Mouse (Mus musculus): Measurements from ENCODE around the gene Stxbp1. TPM values are rescaled to one million over a fixed set of nuclear protein-coding genes. Genes with fewer than 3 reads are reported as not detected.
A peak's percentile ranks its signal among the peaks of the same experiment; 100 is the strongest.
"Not testable (repeated sequence)": the region's sequence is repeated elsewhere in the genome, so short reads cannot be mapped to it uniquely, and the experiment has no call there.

Stxbp1 gene
- polyA plus RNA-seq, 1 experiment from 2014 or later: 165 TPM

DNA sequence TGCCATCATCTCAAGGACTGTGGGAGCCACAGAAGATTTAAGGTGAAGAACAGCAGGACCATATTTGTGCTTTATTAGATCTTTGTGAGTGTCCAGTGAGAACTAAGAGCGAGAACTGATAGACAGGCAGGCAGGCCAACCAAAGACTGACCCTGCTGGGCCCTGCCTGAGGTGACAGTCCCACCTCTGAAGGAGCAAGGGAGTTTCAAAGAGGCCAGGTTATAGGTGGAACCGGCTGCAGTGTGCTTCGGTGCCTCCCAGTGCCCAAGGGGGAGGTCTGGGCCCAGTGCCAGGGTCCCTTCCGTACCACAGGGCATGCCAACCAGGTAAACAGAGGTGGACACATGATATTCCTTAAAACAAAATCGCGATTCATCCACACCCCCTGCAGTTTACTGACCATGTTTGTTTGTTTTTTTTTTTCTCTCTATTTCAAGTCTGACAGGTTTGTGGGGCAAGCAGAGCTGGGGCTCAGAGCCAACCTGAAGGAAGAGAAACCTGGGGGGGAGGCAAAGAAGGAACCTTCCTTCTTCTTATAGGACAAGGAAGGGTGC lies 22.8 kb upstream of the Stxbp1 start:
- peaks cover 12% of the 10 kb centered on the region for H3K4me1 ChIP-seq (replicated peaks)
- no peak for ATAC-seq
- no peak overlapping the region for H3K4me3 ChIP-seq (replicated peaks)
- H3K9ac ChIP-seq (replicated peaks): no peak overlapping the region
- H3K9me3 ChIP-seq: no peaks in the 10 kb centered on the region
- H3K36me3 ChIP-seq: no peaks in the 10 kb centered on the region
- no peak overlapping the region for H3K27ac ChIP-seq
- H3K27me3 ChIP-seq: no peaks in the 10 kb centered on the region
- no peak overlapping the region for H3K4me2 ChIP-seq (replicated peaks)
- 85% methylated on average over 6 of the region's 6 CpGs for WGBS

GRCm38 (mm10) chr2:32867354-32867753 lies 20.3 kb upstream of the Stxbp1 start:
- Histone ChIP-seq H3K4me1 (replicated peaks) (no peaks in the 10 kb centered on the region), H3K4me2 (replicated peaks) (no peak overlapping the region), H3K4me3 (replicated peaks) (no peak overlapping the region), H3K27ac (no peak overlapping the region), H3K36me3 (no peaks in the 10 kb centered on the region), H3K9ac (replicated peaks) (no peak overlapping the region), H3K9me3 (no peaks in the 10 kb centered on the region), H3K27me3 (no peaks in the 10 kb centered on the region)
- ATAC-seq: no peak
- WGBS: 82% methylated on average over 4 of the region's 4 CpGs

DNA sequence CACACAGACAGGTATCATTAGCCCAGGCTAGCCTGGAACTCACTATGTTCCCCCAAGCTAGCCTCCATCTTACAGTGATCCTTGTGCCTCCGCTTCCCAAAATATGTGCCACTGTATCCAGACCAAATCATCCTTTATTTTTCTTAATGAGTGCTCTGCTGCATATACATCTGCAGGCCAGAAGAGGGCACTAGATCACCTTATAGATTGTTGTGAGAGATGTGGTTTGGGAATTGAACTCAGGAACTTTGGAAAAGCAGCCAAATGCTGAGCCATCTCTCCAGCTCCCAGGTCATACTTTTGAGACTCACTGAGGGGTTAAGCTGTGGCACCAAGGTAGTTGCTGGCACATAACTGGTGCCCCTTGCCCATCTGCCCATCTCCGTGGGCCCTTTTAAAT lies 17.7 kb upstream of the Stxbp1 start:
- H3K36me3 ChIP-seq: no peaks in the 10 kb centered on the region
- no peak overlapping the region for H3K27ac ChIP-seq
- H3K9ac ChIP-seq (replicated peaks): no peak overlapping the region
- WGBS: 66% methylated on average over 2 of the region's 2 CpGs
- H3K4me1 ChIP-seq (replicated peaks): no peaks in the 10 kb centered on the region
- ATAC-seq: no peak
- H3K27me3 ChIP-seq: no peaks in the 10 kb centered on the region
- H3K4me2 ChIP-seq (replicated peaks): no peak overlapping the region
- H3K9me3 ChIP-seq: no peaks in the 10 kb centered on the region
- H3K4me3 ChIP-seq (replicated peaks): no peak overlapping the region

- Histone ChIP-seq H3K4me2 (replicated peaks) (no peak overlapping the region), H3K4me1 (replicated peaks) (no peaks in the 10 kb centered on the region), H3K9ac (replicated peaks) (no peak overlapping the region), H3K27ac (no peak overlapping the region), H3K9me3 (no peaks in the 10 kb centered on the region), H3K27me3 (no peaks in the 10 kb centered on the region), H3K4me3 (replicated peaks) (no peak overlapping the region), H3K36me3 (no peaks in the 10 kb centered on the region)
- no peak for ATAC-seq
- WGBS: 95% methylated on average over 3 of the region's 3 CpGs
These were observed 16.3 kb upstream of the Stxbp1 start for GRCm38 (mm10) chr2:32863317-32863716.

DNA sequence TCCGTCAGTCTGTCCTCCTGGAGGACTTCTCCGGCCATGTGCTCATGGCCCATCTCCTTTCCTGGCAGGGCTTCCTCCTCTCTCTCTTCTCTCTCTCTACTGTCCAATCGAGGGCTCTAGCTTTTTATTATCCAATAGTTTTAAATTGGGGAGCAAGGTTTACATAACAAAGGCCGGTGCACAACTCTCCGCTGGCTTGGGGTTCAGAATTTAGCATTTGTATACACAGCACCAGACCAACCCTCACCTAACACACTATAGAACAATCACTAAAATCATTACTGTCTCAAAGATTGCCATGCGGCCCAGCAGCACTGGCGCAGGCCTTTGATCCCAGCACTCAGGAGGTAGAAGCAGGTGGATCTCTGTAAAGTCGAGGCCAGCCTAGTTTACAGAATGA lies 13.8 kb upstream of the Stxbp1 start:
- 80% methylated on average over 8 of the region's 8 CpGs for WGBS
- no peaks in the 10 kb centered on the region for H3K9me3 ChIP-seq
- H3K27me3 ChIP-seq: no peaks in the 10 kb centered on the region

GRCm38 (mm10) chr2:32859622-32860012 lies 12.6 kb upstream of the Stxbp1 start:
- Histone ChIP-seq H3K27ac (no peak overlapping the region), H3K4me2 (replicated peaks) (no peak overlapping the region), H3K4me3 (replicated peaks) (no peak overlapping the region), H3K36me3 (no peaks in the 10 kb centered on the region), H3K27me3 (no peaks in the 10 kb centered on the region), H3K9ac (replicated peaks) (no peak overlapping the region), H3K4me1 (replicated peaks) (no peaks in the 10 kb centered on the region), H3K9me3 (no peaks in the 10 kb centered on the region)
- WGBS: 83% methylated on average over 5 of the region's 5 CpGs
- ATAC-seq: no peak

More for the DNA sequence above, 13.8 kb upstream of the Stxbp1 start:
- H3K36me3 ChIP-seq: no peaks in the 10 kb centered on the region
- H3K27ac ChIP-seq: no peak overlapping the region
- no peak overlapping the region for H3K4me3 ChIP-seq (replicated peaks)
- no peaks in the 10 kb centered on the region for H3K4me1 ChIP-seq (replicated peaks)
- ATAC-seq: no peak
- H3K9ac ChIP-seq (replicated peaks): no peak overlapping the region
- H3K4me2 ChIP-seq (replicated peaks): no peak overlapping the region

DNA sequence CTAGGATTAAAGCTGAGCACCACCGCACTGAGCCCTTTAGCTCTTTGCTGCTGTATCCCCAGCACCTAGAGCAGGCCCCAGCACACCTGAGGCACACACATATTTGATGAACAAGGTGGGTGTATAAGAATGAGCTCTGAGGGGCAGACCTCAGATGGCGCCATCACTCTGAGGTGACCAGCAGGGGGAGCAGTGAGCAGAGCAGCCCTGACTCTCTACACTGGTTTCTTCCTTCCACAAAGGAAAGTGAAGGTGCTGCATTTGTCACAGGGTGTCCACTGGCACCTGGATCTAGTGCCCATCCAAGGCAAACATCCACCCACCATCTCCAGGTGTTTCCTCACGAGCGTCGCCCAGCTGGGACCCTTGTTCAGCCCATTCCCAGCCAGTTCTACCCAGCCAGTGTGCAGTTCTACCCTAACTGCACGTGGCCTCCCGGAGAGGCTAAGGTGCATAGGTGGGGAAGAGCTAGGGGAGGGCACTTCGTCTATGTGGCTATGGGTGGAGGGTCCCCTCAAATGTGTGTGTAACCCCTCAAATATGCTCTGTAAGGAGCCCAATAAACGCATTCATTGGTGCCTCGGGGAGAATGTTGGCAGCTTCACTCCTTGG lies 12.1 kb upstream of the Stxbp1 start:
- peak; percentile 68 for ATAC-seq
- H3K9me3 ChIP-seq: no peaks in the 10 kb centered on the region
- H3K27me3 ChIP-seq: no peaks in the 10 kb centered on the region
- no peaks in the 10 kb centered on the region for H3K4me1 ChIP-seq (replicated peaks)
- no peak overlapping the region for H3K9ac ChIP-seq (replicated peaks)
- no peak overlapping the region for H3K4me2 ChIP-seq (replicated peaks)
- H3K4me3 ChIP-seq (replicated peaks): no peak overlapping the region
- H3K27ac ChIP-seq: no peak overlapping the region
- 44% methylated on average over 10 of the region's 10 CpGs for WGBS
- H3K36me3 ChIP-seq: no peaks in the 10 kb centered on the region

GRCm38 (mm10) chr2:32857584-32857983 lies 10.5 kb upstream of the Stxbp1 start:
- no peaks in the 10 kb centered on the region for H3K9me3 ChIP-seq
- H3K27me3 ChIP-seq: peaks cover 7% of the 10 kb centered on the region; the same call in 1 of the 2 replicates
- 2% methylated on average over 7 of the region's 7 CpGs for WGBS
- ATAC-seq: peak; percentile 51
- no peaks in the 10 kb centered on the region for H3K4me1 ChIP-seq (replicated peaks)
- no peak overlapping the region for H3K27ac ChIP-seq
- H3K9ac ChIP-seq (replicated peaks): no peak overlapping the region
- no peak overlapping the region for H3K4me2 ChIP-seq (replicated peaks)
- H3K4me3 ChIP-seq (replicated peaks): no peak overlapping the region
- H3K36me3 ChIP-seq: no peaks in the 10 kb centered on the region

- no peak overlapping the region for H3K4me3 ChIP-seq (replicated peaks)
- no peaks in the 10 kb centered on the region for H3K9me3 ChIP-seq
- H3K4me2 ChIP-seq (replicated peaks): no peak overlapping the region
- no peak overlapping the region for H3K27ac ChIP-seq
- no peak overlapping the region; the same call in 1 of the 2 replicates for H3K9ac ChIP-seq (replicated peaks)
- 43% methylated on average over 5 of the region's 5 CpGs for WGBS
- peaks cover 24% of the 10 kb centered on the region; the same call in 1 of the 2 replicates for H3K27me3 ChIP-seq
- peaks cover 7% of the 10 kb centered on the region for H3K4me1 ChIP-seq (replicated peaks)
- H3K36me3 ChIP-seq: no peaks in the 10 kb centered on the region
- no peak for ATAC-seq
These were observed 8.9 kb upstream of the Stxbp1 start for GRCm38 (mm10) chr2:32855790-32856465.

GRCm38 (mm10) chr2:32855046-32855785 lies 8.2 kb upstream of the Stxbp1 start:
- no peaks in the 10 kb centered on the region for H3K9me3 ChIP-seq
- H3K4me1 ChIP-seq (replicated peaks): peaks cover 7% of the 10 kb centered on the region
- H3K27me3 ChIP-seq: peaks cover 25% of the 10 kb centered on the region; the same call in 1 of the 2 replicates
- no peaks in the 10 kb centered on the region for H3K36me3 ChIP-seq
- H3K9ac ChIP-seq (replicated peaks): no peak overlapping the region
- ATAC-seq: no peak
- no peak overlapping the region for H3K4me2 ChIP-seq (replicated peaks)
- H3K27ac ChIP-seq: no peak overlapping the region
- no peak overlapping the region for H3K4me3 ChIP-seq (replicated peaks)
- WGBS: 78% methylated on average over 7 of the region's 7 CpGs

GRCm38 (mm10) chr2:32854206-32854605 lies 7.2 kb upstream of the Stxbp1 start:
- 8% methylated on average over 8 of the region's 8 CpGs for WGBS
- H3K4me2 ChIP-seq (replicated peaks): no peak overlapping the region

GRCm38 (mm10) chr2:32853716-32854115 lies 6.7 kb upstream of the Stxbp1 start:
- not testable (repeated sequence) for H3K4me1 ChIP-seq (replicated peaks); H3K4me2 ChIP-seq (replicated peaks); H3K4me3 ChIP-seq (replicated peaks); H3K27ac ChIP-seq; H3K9me3 ChIP-seq; H3K9ac ChIP-seq (replicated peaks); H3K36me3 ChIP-seq; ATAC-seq
- 70% methylated on average over 4 of the region's 4 CpGs for WGBS
- peaks cover 25% of the 10 kb centered on the region; the same call in 1 of the 2 replicates for H3K27me3 ChIP-seq

More at GRCm38 (mm10) chr2:32854206-32854605, 7.2 kb upstream of the Stxbp1 start:
- no peaks in the 10 kb centered on the region for H3K36me3 ChIP-seq
- H3K4me1 ChIP-seq (replicated peaks): peaks cover 7% of the 10 kb centered on the region
- peaks cover 25% of the 10 kb centered on the region; the same call in 1 of the 2 replicates for H3K27me3 ChIP-seq
- no peak overlapping the region for H3K27ac ChIP-seq
- no peak overlapping the region for H3K9ac ChIP-seq (replicated peaks)
- no peak overlapping the region for H3K4me3 ChIP-seq (replicated peaks)
- no peaks in the 10 kb centered on the region for H3K9me3 ChIP-seq
- peak; percentile 68 for ATAC-seq
